Mouse (Mus musculus) adrenal gland (tissue): ENCODE data around the gene Ophn1.

ENCODE experiments used
- intact Hi-C: fragments of 180-260 bp; cut with DNase I; formaldehyde crosslinking; loops from one replicate; pipeline ENCODE4 v1.15.1; 2025
- long read RNA-seq, 2 experiments: library from polyadenylated mRNA; unstranded; transcript quantifications; one replicate each; pipeline ENCODE4 v2.0.0; 2020; ENCODE audit warnings: borderline replicate concordance in 1 of 2; ENCODE audit not compliant: insufficient replicate concordance in 1 of 2

Gene Ophn1
- long read RNA-seq, experiment 1, full-length matches to known transcripts, result 2 of 5 reads
- long read RNA-seq, experiment 1, partial matches to known transcripts, result 1 of 5 reads
- long read RNA-seq, experiment 1, other reads (novel, unspliced or antisense), result 2 of 5 reads
- long read RNA-seq, experiment 2, full-length matches to known transcripts, result 1 of 5 reads
- long read RNA-seq, experiment 2, partial matches to known transcripts, result 3 of 5 reads
- long read RNA-seq, experiment 2, other reads (novel, unspliced or antisense), result 1 of 5 reads

GRCm38 (mm10) chrX:98890406-98891116 is at the start of gene Ophn1:
Ophn1 (minus strand) TSS chrX:98891025.
- intact Hi-C loops, result no loop called here

DNA sequence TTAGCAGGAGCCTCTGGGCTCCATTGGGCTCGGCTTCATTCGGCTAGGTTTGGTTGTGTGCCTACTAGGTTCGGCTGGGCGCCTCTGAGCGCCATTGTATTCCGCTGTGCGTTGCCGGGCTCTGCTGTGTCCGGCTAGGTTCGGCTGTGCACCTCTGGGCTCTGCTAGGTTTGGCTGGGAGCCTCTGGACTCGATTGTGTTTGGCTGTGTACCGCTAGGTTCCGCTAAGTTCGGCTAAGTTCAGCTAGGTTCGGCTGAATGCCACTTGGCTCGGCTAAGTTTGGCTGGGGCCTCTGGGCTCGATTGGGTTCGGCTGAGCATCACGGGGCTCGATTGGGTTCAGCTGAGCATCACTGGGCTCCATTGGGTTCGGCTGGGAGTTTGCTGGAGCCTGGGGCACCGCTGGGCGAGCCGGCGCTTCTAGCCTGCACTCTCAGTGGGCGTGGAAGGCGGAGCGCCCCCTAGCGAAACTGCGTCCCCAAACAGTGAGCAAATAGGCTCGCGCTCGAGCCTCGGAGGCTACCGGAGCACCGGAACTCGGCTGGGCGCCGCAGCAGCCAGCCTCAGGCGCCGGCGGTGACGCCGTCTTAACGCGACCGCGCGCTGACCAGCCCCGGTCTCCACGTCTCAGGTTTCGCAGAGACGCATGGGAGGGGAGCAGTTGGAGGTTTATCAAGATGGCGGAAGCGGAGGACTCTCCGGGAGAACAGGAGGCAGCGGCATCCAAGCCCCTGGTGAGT is 46.9 kb upstream of the Ophn1 start:
- intact Hi-C loops, result no loop called here

GRCm38 (mm10) chrX:98936707-98937554 is 46.1 kb upstream of the Ophn1 start:
- intact Hi-C loops, result no loop called here

DNA sequence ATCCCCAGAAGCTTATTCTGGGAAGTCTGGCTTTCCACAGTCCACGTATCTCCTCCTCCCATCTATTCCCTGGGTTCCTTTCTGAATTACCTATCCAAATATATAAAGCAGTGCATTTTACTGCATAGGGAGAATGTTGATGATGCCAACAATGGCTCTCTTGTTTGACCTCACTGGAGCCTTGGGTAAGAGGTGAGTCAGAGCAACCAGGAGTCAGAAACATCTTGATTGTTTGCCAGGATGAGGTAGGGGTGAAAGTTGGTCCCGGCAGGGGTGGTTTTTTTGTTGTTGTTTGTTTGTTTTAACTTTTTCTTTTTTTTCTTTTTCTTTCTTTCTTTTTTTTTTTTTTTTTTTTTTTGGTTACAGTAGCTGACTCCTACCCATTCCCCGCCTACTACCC is 45.3 kb upstream of the Ophn1 start, which contains the start of gene Yipf6:
Yipf6 (plus strand) TSS at position 216 of the 400 bp plus-strand sequence.
- intact Hi-C loops, result no loop called here

DNA sequence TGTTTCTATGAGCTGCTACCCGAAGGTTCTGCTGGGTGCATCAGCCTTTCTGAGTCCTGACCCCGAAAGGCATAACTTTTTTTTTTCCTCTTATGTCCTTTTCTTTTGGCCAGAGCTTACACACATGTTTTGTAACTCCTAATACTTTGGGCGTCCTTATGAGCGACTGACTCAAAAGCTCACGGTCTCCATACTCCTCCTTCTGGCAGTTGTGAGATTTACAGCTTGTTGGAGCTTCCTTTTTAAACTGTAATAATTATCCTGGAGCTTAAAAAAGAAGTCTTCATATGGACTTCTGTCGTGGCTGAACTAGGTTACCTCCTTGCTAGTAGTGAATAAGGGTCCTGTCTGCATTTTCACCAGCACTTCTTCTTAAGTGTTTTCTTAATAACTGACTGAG is 28.6 kb upstream of the Ophn1 start:
- intact Hi-C loops, result loop anchor here (1.0 kb wide), 1 partner anchor 218 kb away; no protein-coding TSS in a partner anchor

GRCm38 (mm10) chrX:98908910-98909309 is 18.1 kb upstream of the Ophn1 start:
- intact Hi-C loops, result no loop called here

- intact Hi-C loops, result no loop called here
Observed at GRCm38 (mm10) chrX:98904226-98904625, 13.4 kb upstream of the Ophn1 start.

- intact Hi-C loops, result no loop called here
Observed at GRCm38 (mm10) chrX:98898307-98898706, 7.5 kb upstream of the Ophn1 start.

DNA sequence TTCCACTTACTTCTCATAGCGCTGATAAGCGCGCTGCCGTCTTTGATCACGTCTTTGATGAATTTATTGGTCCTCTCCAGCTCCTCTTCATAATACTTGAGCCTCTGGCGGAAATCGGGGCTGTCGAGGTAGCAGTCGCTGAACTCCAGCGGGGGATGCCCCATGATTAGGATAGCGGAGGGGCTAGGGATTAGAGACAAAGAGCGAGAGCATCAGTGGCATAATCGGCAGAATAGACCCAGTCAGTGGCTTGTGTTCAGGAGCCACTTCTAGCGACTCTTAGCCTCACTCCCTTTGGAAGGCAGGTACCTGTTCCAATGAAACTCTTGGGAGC is 786 bp downstream of the Ophn1 start:
- intact Hi-C loops, result no loop called here

DNA sequence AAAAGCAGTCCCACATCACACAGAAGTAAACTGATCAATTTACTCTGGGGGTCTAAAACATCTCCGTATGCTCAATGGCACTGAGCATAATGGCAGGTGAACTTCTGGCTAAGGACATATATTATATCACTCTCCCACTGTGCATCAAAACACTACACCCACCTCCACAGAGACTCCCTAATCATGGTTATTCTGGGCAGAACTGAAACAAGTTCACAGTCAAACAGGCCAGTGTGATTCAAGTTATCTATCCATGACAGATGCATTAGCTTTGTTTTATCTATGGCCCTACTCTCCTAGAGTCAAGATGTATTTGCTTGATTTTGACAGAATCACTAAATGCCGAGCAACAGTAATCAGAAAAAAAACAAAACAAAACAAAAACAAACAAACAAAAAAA is 8.8 kb downstream of the Ophn1 start:
- intact Hi-C loops, result no loop called here

DNA sequence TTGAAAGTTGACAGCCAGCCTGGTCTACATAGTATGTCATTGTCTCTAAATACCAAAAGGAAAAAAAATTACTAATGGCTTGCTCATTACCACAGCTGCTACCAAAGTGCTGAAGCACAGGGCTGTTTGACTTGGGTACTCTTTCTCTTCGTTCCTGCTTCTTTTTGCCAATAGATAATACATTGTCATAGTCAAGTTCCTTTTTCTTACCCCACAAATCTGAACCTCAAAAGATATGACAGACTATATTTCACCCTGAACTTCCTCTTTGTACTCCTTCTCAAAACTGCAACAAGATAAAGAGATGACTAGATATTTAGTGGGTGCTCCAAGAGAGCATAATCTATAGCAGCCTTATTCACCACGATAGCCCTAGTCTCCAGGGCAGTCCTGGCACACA is 9.7 kb downstream of the Ophn1 start:
- intact Hi-C loops, result no loop called here

GRCm38 (mm10) chrX:98880314-98880713 is 10.5 kb downstream of the Ophn1 start:
- intact Hi-C loops, result no loop called here

DNA sequence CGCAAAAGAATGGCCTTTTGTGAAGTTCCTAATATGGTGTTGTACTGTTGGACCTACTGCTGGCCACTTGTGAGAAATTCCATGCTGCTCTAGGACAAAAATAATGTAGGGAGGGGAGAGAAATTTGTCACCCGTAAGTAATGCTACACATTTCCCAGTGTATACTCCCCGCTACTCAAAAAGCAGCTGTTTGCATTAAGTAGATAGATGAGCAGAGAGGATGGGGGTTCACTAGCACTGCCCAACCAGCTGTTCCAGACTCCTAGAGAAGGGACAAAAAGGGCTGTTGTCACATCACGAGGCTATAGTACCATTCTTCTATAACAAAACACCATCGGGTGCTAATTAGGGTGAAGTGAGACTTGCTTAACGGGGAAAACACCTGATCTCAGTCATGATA is 15.7 kb downstream of the Ophn1 start:
- intact Hi-C loops, result no loop called here

GRCm38 (mm10) chrX:98874086-98874485 is 16.7 kb downstream of the Ophn1 start:
- intact Hi-C loops, result no loop called here

DNA sequence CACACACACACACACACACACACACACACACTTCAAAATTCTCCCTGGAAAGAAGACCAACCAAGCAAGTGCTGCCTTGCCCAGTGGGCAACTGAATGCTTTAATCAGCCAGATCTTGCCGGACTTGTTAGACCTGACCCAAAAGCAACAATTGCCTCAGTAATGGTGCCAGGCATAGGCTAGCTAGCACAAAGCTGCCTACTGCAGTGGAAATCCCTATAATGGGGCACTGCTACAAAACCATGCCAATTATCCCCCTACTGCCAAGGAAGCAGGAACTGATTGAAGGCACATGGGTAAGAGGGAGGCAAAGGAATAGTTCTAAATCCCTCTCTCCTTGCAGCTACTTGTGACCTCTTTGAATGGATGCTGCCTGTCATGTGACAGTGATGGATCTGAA is 18.8 kb downstream of the Ophn1 start:
- intact Hi-C loops, result no loop called here

GRCm38 (mm10) chrX:98870541-98870940 is 20.3 kb downstream of the Ophn1 start:
- intact Hi-C loops, result no loop called here

GRCm38 (mm10) chrX:98869735-98870134 is 21.1 kb downstream of the Ophn1 start:
- intact Hi-C loops, result no loop called here

DNA sequence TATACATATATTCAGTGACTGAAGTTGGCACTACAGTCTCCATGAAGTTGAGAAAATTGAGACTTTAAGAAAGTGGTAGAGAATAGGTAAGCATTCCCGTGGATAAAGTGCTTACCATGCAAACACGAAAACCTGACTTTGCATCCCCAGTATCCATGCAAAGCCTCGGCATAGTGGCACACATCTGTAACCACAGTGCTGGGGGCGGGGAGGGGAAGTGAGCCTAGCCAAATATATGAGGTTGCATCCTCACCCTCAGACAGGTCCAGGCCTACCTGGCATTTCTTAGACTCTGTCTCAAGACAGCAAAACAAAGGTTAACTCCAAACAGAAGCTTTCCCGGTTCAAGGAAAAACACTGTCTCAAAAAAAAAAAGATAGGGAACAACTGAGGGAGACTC is 21.7 kb downstream of the Ophn1 start:
- intact Hi-C loops, result no loop called here

- intact Hi-C loops, result no loop called here
Observed at GRCm38 (mm10) chrX:98860167-98860566, 30.7 kb downstream of the Ophn1 start.

DNA sequence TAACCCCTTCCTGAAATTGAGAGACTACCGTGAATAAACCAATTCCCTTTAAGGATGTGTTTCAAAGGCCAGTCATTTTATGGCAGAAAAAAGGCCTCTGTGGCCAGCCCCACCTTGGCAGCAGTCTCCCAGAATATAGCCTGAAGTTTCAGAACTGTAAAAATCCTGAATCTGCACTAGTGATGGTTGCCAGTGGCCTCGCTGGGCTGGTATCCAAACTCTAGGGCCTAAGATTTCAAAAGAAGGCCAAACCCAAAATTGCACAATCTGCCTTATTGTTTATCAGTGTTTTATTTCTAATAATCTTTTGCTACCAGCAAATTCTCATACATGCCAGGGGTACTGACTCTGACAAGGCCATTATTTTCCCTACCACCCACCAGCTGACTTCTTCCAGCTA is 34.8 kb downstream of the Ophn1 start:
- intact Hi-C loops, result no loop called here

DNA sequence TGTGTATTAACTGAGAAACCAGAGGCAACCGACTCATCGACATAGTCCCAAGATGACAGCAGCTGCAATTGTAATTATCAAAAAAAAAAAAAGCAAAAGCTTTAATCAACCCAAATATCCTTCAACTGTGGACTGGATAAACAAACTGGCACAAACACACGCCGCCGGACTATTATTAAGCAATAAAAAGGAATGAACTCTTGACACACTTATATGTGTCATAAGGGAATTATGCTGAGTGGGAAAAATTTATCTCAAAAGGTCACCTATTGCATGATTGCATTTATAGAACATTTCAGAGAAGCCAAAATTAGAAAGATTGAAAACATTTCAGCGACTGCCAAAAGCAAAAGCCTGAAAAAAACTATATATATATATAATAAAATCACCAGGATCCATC is 40.0 kb downstream of the Ophn1 start:
- intact Hi-C loops, result no loop called here
